Mouse (Mus musculus) adrenal gland, postnatal 25 days (tissue): ENCODE measurements around the gene Galnt10. TPM values are rescaled to one million over a fixed set of nuclear protein-coding genes. Genes with fewer than 3 reads are reported as not detected.

ENCODE experiments used
- DNase-seq: peaks from one replicate; pipeline ENCODE4 v3.0.0; 2021; ENCODE audit warnings: mixed read lengths
- total RNA-seq: library from RNA; stranded (reverse); gene quantifications from 2 replicates; pipeline ENCODE4 v1.2.3, GENCODE M21; 2021

Gene Galnt10
- total RNA-seq, 1 experiment from 2014 or later = 55.6 TPM

- no peak for DNase-seq
Observed at GRCm38 (mm10) chr11:57725926-57726325, 80.7 kb downstream of the Galnt10 start.

DNA sequence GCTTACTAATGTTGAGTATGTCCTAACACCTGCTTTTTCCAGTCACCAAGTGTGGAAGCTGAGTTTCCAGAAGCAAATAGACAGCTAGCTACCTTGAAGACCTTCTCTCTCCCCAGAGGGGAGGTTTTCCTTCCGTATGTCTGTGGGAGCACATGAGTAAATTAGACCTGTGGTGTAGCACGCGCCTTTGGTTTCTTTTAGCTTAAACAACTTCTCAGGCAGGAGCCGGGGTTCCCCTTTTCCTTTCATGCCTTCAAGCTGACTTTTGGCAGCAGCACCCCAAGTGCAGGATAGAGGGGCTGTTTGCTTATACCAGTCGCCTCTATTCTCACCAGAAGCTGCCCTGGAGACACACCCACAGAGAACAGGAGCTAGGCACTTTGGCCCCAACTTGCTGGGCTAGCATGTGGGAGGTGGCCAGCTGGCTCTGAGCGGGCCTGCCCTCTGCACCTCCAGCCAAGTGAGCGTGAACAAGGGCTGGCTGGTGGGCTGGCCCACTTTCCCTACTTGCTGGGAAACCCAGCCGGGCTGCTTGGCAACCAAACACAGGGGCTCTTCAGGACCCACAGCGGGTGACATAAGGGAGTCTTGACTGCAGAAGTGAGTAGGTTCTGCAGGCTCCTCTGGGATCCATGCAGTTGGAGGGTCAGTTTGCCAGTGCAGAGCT is 82.2 kb downstream of the Galnt10 start:
- no peak for DNase-seq

- no peak for DNase-seq
Observed at GRCm38 (mm10) chr11:57732410-57733281, 87.4 kb downstream of the Galnt10 start.

GRCm38 (mm10) chr11:57747294-57748080 is 102.2 kb downstream of the Galnt10 start:
- DNase-seq = peak; percentile 51

DNA sequence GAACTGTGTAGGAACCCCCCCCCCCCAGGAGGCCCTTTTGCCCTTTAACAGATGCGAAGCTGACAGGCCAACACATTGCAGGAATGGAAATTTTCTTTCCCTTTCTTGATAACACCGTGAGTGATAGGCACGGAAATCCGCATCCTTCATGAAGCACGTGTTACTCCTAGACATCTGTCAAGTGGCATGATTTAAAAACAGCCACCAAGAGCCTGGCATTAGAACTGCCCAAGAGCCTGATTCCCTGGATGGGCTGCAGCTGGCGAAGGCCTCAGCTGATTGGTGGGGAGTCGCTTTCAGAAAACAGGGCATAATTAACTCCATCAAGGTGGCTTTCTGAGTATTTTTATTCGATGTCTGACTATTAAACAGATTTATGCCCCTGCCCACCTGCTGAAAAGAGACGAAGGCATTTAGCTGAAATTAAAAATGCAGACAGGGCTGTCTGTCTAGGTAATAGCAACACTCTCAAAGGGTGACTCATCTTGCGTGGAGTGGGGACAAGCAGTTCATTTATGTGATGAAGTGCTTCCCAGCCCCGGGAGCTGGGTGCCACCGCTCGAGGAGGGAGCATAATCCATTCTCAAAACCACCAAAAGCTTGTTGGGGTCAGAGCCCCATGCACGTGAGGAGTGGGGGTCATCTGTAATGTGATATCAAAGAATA is 108.4 kb downstream of the Galnt10 start:
- no peak for DNase-seq

- no peak for DNase-seq
Observed at GRCm38 (mm10) chr11:57758621-57759020, 113.4 kb downstream of the Galnt10 start.

- no peak for DNase-seq
Observed at GRCm38 (mm10) chr11:57760509-57761058, 115.3 kb downstream of the Galnt10 start.

DNA sequence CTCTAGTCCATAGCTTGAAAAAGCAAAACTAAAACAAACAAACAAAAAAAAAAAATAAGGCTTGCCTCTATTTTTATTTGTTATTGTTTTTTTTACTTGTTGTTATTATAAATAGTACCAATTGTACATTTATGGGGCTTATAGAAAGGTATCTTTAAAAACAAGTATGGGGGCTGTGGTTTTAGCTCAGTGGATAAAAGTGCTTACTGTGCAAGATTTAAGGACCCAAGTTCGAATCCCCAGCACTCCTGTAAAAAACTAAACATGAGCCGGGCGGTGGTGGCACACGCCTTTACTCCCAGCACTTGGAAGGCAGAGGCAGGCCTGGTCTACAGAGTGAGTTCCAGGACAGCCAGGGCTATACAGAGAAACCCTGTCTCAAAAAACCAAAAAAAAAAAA is 116.1 kb downstream of the Galnt10 start:
- no peak for DNase-seq

DNA sequence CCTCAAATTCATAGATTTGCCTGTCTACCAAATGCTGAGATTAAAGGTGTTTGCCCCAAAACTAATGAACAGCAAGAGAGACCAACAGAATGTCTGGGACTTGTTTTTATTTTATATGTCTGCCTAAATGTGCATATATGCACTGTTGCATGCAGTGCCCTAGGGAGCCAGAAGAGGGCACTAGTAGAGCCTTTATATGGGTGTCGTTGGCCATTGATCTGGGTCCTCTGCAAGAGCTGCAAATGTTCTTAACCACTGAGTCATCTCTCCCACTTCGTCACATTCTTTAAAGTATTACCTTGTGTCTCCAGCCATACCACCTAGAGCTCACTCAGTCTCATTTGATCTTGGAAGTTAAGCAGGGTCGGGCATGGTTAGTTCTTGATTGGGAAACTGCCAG is 118.9 kb downstream of the Galnt10 start:
- DNase-seq = no peak

DNA sequence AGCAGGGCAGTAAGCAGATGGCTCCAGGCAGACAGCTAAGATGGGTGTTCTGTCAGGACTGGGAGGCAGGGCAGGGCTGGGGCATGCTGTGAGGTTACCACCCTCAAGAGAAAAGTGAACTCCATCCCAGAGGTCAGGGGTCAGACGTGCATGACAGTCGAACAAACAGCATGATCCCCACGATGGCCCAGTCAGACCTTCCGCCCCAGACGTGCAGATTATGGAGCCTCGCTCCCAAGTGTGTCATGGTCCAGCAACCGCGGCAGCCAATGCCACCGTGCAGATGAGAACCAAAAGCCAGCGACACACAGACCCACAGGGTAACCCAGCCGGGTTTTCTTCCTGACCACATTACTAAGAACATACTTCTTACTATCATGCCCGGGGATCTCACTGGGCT is 121.4 kb downstream of the Galnt10 start:
- no peak for DNase-seq

DNA sequence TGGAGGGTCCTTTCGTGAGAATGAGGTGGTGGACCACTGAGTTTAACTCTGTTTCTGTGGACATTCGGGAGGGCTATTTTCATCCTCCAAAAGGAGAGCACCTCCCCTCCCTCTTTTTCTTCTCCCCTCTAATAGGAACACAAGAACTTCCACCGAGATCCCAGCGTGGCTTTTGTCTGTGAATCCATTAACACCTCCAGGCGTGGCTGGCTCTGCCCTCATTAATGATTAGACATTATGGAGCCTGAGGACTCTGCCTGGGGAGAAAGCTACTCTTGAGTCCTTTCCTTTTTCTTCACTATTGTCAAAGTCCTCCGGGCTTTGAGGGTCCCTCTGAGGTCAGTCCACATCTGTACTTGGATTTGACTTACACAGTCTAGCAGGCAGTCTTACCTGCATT is 121.9 kb downstream of the Galnt10 start:
- DNase-seq = no peak

DNA sequence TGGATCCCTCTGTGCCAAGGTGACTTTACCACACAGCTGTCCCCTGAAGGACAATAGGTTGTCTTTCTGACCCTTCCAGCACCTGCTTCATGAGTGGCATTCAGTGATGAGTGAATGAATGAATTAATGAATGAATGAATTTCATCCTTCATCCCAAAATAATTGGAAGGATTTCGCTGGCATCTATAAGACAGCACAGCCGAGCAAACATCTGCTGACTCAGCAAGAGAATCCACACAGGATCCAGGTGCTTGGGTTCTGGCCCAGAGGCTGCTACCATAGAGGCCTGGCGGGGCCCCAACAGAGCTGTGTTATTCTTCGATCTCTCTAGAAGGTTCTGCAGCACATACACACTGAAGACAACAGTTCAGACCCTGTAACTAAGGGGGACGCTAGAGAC is 125.5 kb downstream of the Galnt10 start:
- no peak for DNase-seq

GRCm38 (mm10) chr11:57771676-57772075 is 126.4 kb downstream of the Galnt10 start:
- DNase-seq = no peak

DNA sequence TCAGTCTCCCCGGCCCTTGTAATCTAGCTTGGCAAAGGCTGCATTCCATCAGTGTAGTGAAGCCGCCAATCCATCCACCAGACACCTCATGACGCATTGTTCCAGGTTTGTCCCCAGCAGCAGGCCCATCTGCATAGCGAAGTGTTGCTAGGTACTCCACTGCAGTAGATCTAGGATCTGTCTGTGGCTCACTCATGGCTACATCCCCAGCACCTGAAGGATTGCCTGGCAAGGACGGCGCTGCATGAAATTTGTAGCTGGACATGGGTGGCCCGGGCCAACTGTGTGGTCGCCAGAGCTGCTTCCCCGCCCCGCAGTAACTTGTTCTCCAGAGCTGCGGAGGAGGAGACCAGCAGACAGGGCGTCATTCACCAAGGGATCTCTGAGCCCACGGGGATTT is 128.2 kb downstream of the Galnt10 start:
- no peak for DNase-seq

DNA sequence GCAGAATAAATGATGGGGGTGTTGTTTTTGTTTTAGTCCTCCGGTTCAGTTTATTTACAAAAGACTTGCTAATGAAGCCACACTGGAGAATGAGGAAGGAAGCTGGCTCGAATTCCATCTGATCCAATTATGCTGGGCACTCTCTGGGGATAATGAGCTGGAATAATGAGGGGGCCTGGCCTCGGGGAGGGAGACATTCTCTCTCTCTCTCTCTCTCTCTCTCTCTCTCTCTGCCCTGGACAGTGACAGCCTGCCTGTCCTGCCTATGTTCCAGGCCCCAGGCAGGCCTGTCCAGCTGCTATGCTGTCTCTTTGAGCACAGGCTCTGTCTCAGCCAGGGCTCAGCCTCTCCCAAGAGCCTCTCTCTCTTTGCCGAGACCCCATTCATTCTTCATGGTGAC is 128.7 kb downstream of the Galnt10 start:
- no peak for DNase-seq

DNA sequence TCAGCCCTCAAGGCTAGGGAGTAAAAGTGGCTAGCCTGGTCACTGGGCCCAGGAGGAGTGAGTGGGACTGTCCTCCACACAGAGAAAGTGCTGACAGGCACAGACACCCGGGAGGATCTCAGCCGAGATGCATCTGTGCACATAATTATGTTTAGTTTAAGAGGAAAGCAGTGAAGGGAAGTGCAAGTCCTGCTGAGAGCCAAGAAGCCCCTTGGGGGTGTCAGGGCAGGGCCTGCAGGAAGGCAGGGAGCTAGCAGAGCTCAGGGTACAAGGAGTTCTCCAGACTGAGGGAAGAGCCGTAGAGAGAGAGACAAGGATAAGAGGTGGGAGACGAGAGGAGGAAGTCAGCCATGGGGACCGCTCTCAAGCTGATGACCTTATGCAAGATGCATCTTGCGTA is 130.6 kb downstream of the Galnt10 start:
- DNase-seq = no peak

- no peak for DNase-seq
Observed at GRCm38 (mm10) chr11:57776546-57776945, 131.3 kb downstream of the Galnt10 start.

GRCm38 (mm10) chr11:57778349-57778748 is 133.1 kb downstream of the Galnt10 start:
- peak; percentile 32 for DNase-seq

- no peak for DNase-seq
Observed at GRCm38 (mm10) chr11:57779824-57780223, 134.6 kb downstream of the Galnt10 start.

GRCm38 (mm10) chr11:57786616-57787418 is 141.6 kb downstream of the Galnt10 start:
- DNase-seq = no peak

GRCm38 (mm10) chr11:57787913-57788312 is 142.7 kb downstream of the Galnt10 start:
- peak; percentile 72 for DNase-seq
